Mouse (Mus musculus) liver, postnatal 0 days (tissue): ENCODE measurements around the gene Klhl40.

ENCODE experiments used
- CTCF ChIP-seq: sonication (generic); IDR thresholded peaks from 2 replicates; pipeline ENCODE4 v1.5.1; 2016; ENCODE audit warnings: antibody characterized with exemption, low read depth
- EP300 ChIP-seq: IDR thresholded peaks from 2 replicates; pipeline ENCODE4 v1.6.1; 2016; ENCODE audit warnings: antibody characterized with exemption, low read depth, mild to moderate bottlenecking

DNA sequence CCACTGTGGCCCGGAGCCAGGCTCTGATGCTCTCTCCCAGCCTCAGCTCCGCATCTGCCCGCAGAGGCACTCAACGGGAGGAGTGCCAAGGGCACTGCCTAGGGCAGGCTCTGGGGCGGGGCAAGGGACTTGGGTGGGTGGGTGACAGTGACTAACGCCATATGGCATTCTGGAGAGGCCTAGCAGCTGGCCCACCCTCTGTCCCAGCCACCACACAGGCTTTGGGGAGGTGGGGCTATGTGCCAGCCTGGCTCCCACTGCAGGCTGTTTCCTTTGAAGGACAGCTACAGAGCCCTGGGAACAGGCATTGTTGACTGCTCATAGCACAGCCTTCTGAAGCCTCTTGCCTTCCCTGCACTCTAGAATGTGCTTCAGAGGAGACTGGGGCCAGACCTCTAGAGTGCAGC is 45.2 kb downstream of the Klhl40 start:
- TF ChIP-seq CTCF (no peak), EP300 (no peak)
